Mouse (Mus musculus) limb, embryonic 13.5 days (tissue): ENCODE measurements around the gene Zfp740. TPM values are rescaled to one million over a fixed set of nuclear protein-coding genes. Genes with fewer than 3 reads are reported as not detected.
A peak's percentile ranks its signal among the peaks of the same experiment; 100 is the strongest.

Experiments
- ATAC-seq: fragments of 200-750 bp; cut with Nextera tagmentation; 2 replicates; pipeline ENCODE4 v1.8.0; 2017; ENCODE audit warnings: low read depth, moderate number of reproducible peaks, moderate TSS enrichment; ENCODE audit not compliant: low FRiP score
- H3K27ac ChIP-seq: fragments of 300-500 bp; sonication (generic); 2 replicates; pipeline ENCODE4 v1.5.1; 2015; ENCODE audit warnings: inconsistent platforms, mild to moderate bottlenecking, moderate library complexity
- H3K27me3 ChIP-seq: fragments of 300-500 bp; sonication (generic); 2 replicates; pipeline ENCODE4 v1.6.1; 2015; ENCODE audit warnings: mild to moderate bottlenecking, inconsistent platforms
- H3K36me3 ChIP-seq: fragments of 300-500 bp; sonication (generic); 2 replicates; pipeline ENCODE4 v1.6.1; 2015; ENCODE audit warnings: inconsistent platforms, mild to moderate bottlenecking, moderate library complexity
- H3K4me1 ChIP-seq: fragments of 300-500 bp; sonication (generic); 2 replicates; pipeline ENCODE4 v1.6.1; 2015; ENCODE audit warnings: inconsistent platforms
- H3K4me2 ChIP-seq: fragments of 300-500 bp; sonication (generic); replicated peaks from 2 replicates; pipeline ENCODE4 v1.6.1; 2015; ENCODE audit warnings: inconsistent platforms, mild to moderate bottlenecking, moderate library complexity
- H3K4me3 ChIP-seq: fragments of 300-500 bp; sonication (generic); 2 replicates; pipeline ENCODE4 v1.5.1; 2015; ENCODE audit warnings: moderate library complexity, mild to moderate bottlenecking, inconsistent platforms
- H3K9ac ChIP-seq: fragments of 300-500 bp; sonication (generic); 2 replicates; pipeline ENCODE4 v1.6.1; 2015; ENCODE audit warnings: mild to moderate bottlenecking, inconsistent platforms
- H3K9me3 ChIP-seq: fragments of 300-500 bp; sonication (generic); 2 replicates; pipeline ENCODE4 v1.6.1; 2016; ENCODE audit warnings: inconsistent platforms
- WGBS: fragments of 180-500 bp; shearing (Covaris S2); methylation state at CpG from one replicate; pipeline ENCODE4 v1.1.7; 2015; 5-methylcytosine and 5-hydroxymethylcytosine counted together
- polyA plus RNA-seq: library from polyadenylated mRNA; unstranded; fragments of >200 nt; fragmentation: Nextera tagmentation; extraction: Ambion mirVana; gene quantifications from 2 replicates; pipeline ENCODE4 v1.2.1, GENCODE M21; 2015

Zfp740 gene
- polyA plus RNA-seq, 1 experiment from 2014 or later, result 82.6 TPM

DNA sequence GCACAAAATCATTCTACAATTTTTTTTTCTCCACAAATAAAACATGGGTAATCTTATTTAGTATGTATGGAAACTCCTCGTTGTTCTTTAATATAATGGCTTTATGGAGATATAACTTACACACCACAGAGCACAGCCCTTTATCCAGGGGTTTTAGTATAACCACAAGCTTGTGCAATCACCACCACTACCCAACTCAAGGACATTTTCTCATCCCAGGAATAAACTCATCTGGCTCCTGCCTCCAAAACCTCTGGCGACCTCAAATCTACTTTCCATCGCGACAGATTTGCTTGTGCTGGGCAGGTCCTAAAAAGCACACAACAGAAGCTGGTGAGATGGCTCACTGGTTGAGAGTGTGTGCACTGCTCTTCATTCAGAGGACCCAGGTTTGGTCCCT is 9.4 kb upstream of the Zfp740 start:
- no peaks in the 10 kb centered on the region for H3K27me3 ChIP-seq
- no peak for ATAC-seq
- no peak overlapping the region for H3K27ac ChIP-seq
- 0 out of 2 replicates have a peak, but pooled peaks cover 5% of the 10 kb centered on the region for H3K4me1 ChIP-seq
- 77% methylated on average over 4 of the region's 4 CpGs for WGBS
- no peak overlapping the region for H3K4me3 ChIP-seq
- peaks cover 4% of the 10 kb centered on the region for H3K36me3 ChIP-seq
- no peak overlapping the region for H3K4me2 ChIP-seq
- H3K9ac ChIP-seq, result no peak overlapping the region
- H3K9me3 ChIP-seq, result no peaks in the 10 kb centered on the region

DNA sequence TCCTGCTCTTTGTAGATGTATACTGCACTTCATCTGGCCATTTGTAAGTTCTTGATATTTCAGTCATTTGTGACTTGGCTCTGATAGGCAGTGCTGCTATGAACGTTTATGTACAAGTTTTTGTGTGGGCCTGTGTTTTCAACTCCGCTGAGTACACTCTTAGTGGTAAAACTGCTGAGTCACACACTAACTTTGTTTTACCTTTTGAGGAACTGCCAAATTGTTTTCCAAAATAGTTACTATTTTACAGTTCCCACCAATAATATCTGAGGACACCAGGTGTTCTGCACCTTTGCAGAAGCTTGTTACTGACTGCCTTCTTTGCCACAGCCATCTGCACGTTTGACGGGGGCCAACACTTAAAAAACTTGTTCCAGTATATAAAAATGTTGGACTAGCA is 8.6 kb upstream of the Zfp740 start:
- no peaks in the 10 kb centered on the region for H3K27me3 ChIP-seq
- H3K9me3 ChIP-seq, result no peaks in the 10 kb centered on the region
- peaks cover 10% of the 10 kb centered on the region for H3K36me3 ChIP-seq
- no peak for ATAC-seq
- 78% methylated on average over 4 of the region's 4 CpGs for WGBS
- H3K4me3 ChIP-seq, result no peak overlapping the region
- H3K27ac ChIP-seq, result no peak overlapping the region
- no peak overlapping the region for H3K4me2 ChIP-seq
- no peak overlapping the region for H3K9ac ChIP-seq
- H3K4me1 ChIP-seq, result 0 out of 2 replicates have a peak, but pooled peaks cover 5% of the 10 kb centered on the region

DNA sequence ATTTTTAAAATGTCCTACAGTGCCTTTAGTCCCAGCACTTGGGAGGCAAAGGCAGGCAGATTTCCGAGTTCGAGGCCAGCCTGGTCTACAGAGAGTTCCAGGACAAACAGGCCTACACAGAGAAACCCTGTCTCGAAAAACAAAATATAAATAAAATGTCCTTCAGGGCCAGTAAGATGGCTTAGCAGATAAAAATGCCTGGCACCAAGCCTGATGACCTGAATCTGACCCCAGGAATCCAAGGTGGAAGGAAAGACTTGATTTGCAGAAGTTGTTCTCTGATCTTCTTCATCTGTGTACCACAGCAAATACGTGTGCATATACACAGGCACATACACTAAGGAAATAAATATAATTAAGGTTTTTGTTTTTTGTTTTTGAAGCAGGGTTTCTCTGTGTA is 7.7 kb upstream of the Zfp740 start:
- 85% methylated on average over 4 of the region's 4 CpGs for WGBS
- Histone ChIP-seq H3K9ac (no peak overlapping the region), H3K27me3 (no peaks in the 10 kb centered on the region), H3K9me3 (no peaks in the 10 kb centered on the region), H3K27ac (no peak overlapping the region), H3K36me3 (peaks cover 15% of the 10 kb centered on the region), H3K4me1 (0 out of 2 replicates have a peak, but pooled peaks cover 5% of the 10 kb centered on the region), H3K4me2 (no peak overlapping the region), H3K4me3 (no peak overlapping the region)
- no peak for ATAC-seq

DNA sequence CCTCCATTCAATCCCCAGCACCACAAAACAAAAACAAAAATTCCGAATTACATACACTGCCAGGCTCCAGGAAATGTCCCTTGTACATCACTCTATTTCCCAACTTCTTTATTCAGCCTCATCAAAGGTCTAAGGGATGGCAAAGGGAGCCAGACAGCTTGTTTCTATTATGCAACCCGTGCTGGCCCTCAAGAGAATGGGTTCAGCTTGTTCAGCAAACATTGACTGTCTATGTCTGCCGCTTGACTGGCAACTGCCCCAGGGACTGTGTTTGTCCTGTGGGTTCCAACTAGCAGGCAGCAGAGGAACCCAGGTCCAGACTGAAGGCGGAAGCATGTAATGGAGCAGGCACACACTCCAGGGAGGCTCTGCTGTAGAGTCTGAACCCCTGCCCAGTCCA is 4.2 kb upstream of the Zfp740 start:
- peaks cover 9% of the 10 kb centered on the region for H3K4me1 ChIP-seq
- H3K36me3 ChIP-seq, result peaks cover 20% of the 10 kb centered on the region
- no peaks in the 10 kb centered on the region for H3K9me3 ChIP-seq
- H3K4me2 ChIP-seq, result no peak overlapping the region
- no peaks in the 10 kb centered on the region for H3K27me3 ChIP-seq
- H3K4me3 ChIP-seq, result no peak overlapping the region
- 78% methylated on average over 4 of the region's 4 CpGs for WGBS
- no peak overlapping the region for H3K9ac ChIP-seq
- no peak overlapping the region for H3K27ac ChIP-seq
- no peak for ATAC-seq

DNA sequence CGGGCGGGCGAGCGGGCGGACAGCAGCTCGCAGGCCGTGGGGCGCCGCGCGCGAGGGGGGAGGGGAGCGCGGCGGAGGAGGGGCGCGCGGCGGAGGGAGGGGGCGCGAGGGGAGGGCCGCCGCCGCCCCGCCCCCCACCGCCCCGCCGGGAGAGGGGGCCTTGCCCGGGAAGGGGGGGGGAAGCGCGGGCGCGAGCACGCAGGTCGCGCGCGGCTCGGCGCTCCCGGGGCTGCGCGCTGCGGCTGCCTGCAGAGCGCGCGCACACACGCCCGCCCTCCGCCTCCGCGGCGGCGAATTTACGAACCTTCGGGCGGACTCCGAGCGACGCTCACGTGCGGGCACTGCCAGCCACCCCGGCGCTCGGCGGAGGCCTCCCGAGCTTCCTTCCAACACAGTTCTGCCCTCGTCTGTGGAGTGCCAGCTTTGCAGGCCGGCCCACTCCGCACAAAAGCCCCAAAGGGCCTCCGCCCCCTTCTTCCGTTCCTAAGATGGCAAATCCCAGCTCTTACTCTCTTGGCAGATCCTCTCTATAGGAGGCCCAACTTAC is 859 bp downstream of the Zfp740 start:
- Histone ChIP-seq H3K9ac (peak overlapping the region; percentile 94), H3K4me1 (peaks cover 40% of the 10 kb centered on the region), H3K4me3 (peak overlapping the region; percentile 82), H3K4me2 (peak overlapping the region; percentile 82), H3K27me3 (no peaks in the 10 kb centered on the region), H3K36me3 (peaks cover 53% of the 10 kb centered on the region), H3K27ac (peak overlapping the region; percentile 100), H3K9me3 (no peaks in the 10 kb centered on the region)
- peak; percentile 26 for ATAC-seq
- under 1% methylated on average over 18 of the region's 72 CpGs for WGBS

DNA sequence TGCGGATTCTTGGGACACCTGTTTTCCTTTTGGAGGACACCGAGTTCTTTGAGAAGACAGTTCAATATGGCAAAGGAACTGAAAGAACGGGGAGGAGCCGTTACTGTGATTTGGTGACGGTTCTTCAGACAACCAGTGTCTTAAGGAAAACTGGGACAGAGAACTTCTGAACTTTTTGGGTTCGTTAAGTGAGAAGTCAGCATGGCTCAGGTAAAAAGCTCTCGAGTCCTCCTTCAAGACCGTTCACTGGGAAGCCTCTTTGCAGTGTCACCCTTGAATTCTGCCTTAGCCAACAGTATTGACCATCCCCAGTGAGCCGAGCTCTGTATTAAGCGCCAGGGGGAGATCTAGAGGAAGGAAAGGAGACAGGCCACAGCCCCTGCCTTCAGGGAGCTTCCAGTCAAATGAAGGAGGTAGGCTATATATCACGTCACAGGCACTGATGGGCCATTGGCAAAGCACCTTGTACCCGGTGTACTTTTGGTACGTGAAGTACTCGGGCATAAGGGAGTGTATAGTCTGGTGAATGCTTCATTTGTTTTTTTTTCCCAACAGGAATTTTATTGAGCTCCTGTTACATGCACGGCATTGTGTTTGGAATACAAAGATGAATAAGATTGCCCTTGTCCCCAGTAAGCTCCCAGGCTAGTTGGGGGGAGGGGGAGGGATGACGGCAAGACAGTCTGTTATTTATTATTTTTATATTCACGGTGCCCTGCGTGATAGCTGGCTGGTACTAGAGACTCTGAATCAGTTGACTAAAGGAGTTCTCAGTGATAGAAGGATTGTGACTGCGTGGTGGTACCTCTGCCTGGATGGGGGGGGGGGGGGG is 1.8 kb downstream of the Zfp740 start, which contains the start of gene Csad:
TSS of gene Csad (minus strand) at position 51 of the 832 bp plus-strand sequence.
- Histone ChIP-seq H3K9me3 (no peaks in the 10 kb centered on the region), H3K9ac (peak within 1 kb of the TSS; percentile 94), H3K4me2 (peak within 1 kb of the TSS; percentile 82), H3K27me3 (no peaks in the 10 kb centered on the region), H3K36me3 (peaks cover 54% of the 10 kb centered on the region), H3K27ac (peak within 1 kb of the TSS; percentile 100), H3K4me3 (peak within 1 kb of the TSS; percentile 82), H3K4me1 (peaks cover 40% of the 10 kb centered on the region)
- WGBS, result 53% methylated on average over 19 of the region's 19 CpGs
- no peak for ATAC-seq

DNA sequence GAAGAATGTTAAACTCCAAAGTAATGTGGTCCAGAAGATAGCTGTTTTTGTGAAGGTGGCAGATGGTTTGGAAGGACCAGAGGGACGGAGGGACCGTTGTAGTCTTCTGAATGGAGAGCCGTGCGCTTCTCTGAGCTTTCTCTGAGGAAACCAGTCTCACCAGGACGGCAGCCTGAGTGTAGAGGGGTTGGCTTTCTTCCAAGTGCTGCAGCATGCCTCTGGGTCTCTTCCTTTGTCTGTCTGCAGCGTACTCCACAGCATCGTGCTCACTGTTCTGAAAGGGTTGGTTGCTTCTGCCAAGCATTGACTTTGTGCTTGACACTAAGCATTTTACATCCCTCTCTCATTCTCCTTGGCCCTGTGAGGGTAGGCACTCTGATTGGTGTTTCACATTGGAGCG is 2.7 kb downstream of the Zfp740 start:
- Histone ChIP-seq H3K9me3 (no peaks in the 10 kb centered on the region), H3K36me3 (peaks cover 57% of the 10 kb centered on the region), H3K4me1 (peaks cover 40% of the 10 kb centered on the region), H3K4me2 (peak overlapping the region; percentile 82), H3K4me3 (peak overlapping the region; percentile 82), H3K27me3 (no peaks in the 10 kb centered on the region), H3K27ac (peak overlapping the region; percentile 100; the same call in 1 of the 2 replicates), H3K9ac (peak overlapping the region; percentile 94)
- no peak for ATAC-seq
- WGBS, result 53% methylated on average over 8 of the region's 8 CpGs

DNA sequence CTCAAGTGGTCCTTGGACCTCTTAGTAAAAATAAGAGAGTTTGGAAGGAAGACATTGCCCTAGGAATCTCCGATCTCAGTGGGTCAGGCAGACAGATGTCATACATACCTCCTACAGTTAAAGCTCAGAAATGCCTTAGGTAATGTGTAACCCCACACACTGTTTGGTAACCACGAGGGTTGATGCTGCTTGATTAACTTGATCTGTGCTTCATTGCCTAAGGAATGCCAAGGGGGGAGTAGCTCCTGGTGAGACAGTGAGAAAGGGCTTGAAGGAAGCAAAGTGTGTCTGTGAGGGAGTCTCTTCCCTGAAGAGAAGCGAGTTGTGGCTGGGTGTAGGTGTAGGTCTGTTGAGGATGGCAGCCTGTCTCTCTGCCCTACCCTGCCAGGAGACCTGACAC is 4.3 kb downstream of the Zfp740 start:
- H3K9me3 ChIP-seq, result no peaks in the 10 kb centered on the region
- no peak for ATAC-seq
- H3K9ac ChIP-seq, result 0 out of 2 replicates have a peak overlapping the region, but pooled peaks have one; percentile 35
- peaks cover 38% of the 10 kb centered on the region for H3K4me1 ChIP-seq
- whole genome bisulfite sequencing, result 91% methylated on average over 3 of the region's 3 CpGs
- no peak overlapping the region for H3K4me2 ChIP-seq
- no peaks in the 10 kb centered on the region for H3K27me3 ChIP-seq
- peaks cover 67% of the 10 kb centered on the region for H3K36me3 ChIP-seq
- no peak overlapping the region for H3K4me3 ChIP-seq
- H3K27ac ChIP-seq, result no peak overlapping the region

DNA sequence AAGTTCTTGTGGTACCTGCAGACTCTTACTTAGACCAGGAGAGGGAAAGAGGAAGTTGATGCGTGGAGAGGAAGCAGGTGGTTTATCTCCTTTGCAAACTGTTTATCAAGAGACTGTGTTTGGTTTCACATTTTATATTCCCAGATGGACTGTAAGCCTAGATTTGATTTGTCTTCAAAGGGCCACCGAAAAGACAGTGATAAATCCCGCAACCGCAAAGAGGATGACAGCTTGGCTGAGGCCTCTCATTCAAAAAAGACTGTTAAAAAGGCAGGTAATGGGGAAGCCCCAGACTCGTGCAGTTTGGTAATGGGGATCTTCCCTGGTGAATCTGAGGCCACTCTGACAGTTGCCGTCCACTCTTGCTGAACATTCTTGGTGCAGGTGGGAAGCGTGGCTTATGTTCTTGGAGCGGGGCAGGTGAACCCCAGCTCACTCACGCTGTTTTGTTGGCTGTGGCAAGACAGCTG is 5.1 kb downstream of the Zfp740 start:
- H3K9ac ChIP-seq, result no peak overlapping the region
- H3K36me3 ChIP-seq, result peaks cover 74% of the 10 kb centered on the region
- H3K9me3 ChIP-seq, result no peaks in the 10 kb centered on the region
- WGBS, result 85% methylated on average over 9 of the region's 9 CpGs
- H3K4me1 ChIP-seq, result peaks cover 34% of the 10 kb centered on the region
- H3K27me3 ChIP-seq, result no peaks in the 10 kb centered on the region
- no peak overlapping the region for H3K4me2 ChIP-seq
- H3K4me3 ChIP-seq, result no peak overlapping the region
- H3K27ac ChIP-seq, result no peak overlapping the region
- ATAC-seq, result no peak

DNA sequence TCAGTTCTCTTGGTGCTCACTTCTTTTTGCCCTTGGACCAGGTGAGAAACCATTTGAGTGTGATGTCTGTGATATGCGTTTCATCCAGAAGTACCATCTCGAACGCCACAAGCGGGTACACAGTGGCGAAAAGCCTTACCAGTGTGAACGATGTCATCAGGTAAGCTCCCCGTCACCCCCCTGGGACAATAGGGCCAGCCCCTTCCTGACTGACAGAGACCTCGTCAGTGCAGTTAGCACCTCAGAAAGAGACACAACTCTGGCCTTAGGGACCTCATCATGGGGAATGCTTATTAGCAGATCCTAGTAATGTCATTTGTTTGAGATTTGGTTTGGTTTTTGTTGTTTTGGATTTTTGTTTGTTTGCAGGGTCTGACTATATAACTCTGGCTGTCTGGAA is 6.1 kb downstream of the Zfp740 start:
- peaks cover 84% of the 10 kb centered on the region for H3K36me3 ChIP-seq

DNA sequence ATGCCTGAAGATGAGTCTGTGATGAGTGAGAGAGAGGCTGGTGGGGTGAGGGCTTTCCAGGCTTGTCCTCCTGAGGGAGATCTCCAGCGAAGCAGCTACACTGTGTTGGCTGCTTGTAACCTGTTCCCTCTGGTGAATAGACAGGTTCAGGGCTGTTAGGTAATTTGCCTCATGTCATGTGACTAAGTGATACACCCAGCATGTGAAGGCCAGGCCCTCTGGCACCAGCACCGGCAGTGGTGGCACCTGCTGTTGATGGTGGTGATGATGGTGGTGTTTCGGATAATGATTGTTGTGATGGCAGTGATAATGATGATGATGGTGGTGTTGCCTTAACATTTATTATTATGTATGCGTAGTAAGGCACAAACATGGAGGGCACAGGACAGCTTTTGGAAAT is 7.8 kb downstream of the Zfp740 start:
- H3K9ac ChIP-seq, result no peak overlapping the region
- H3K9me3 ChIP-seq, result no peaks in the 10 kb centered on the region
- peaks cover 19% of the 10 kb centered on the region for H3K4me1 ChIP-seq
- H3K4me2 ChIP-seq, result no peak overlapping the region
- H3K36me3 ChIP-seq, result peaks cover 93% of the 10 kb centered on the region
- no peak overlapping the region for H3K27ac ChIP-seq
- ATAC-seq, result no peak
- no peak overlapping the region for H3K4me3 ChIP-seq
- WGBS, result 91% methylated on average over 4 of the region's 4 CpGs
- no peaks in the 10 kb centered on the region for H3K27me3 ChIP-seq

More for the DNA sequence above, 6.1 kb downstream of the Zfp740 start:
- no peak overlapping the region for H3K27ac ChIP-seq
- peaks cover 34% of the 10 kb centered on the region for H3K4me1 ChIP-seq
- no peak overlapping the region for H3K4me2 ChIP-seq
- WGBS, result 86% methylated on average over 8 of the region's 8 CpGs
- no peak for ATAC-seq
- no peaks in the 10 kb centered on the region for H3K27me3 ChIP-seq
- H3K9ac ChIP-seq, result no peak overlapping the region
- H3K9me3 ChIP-seq, result no peaks in the 10 kb centered on the region
- no peak overlapping the region for H3K4me3 ChIP-seq

DNA sequence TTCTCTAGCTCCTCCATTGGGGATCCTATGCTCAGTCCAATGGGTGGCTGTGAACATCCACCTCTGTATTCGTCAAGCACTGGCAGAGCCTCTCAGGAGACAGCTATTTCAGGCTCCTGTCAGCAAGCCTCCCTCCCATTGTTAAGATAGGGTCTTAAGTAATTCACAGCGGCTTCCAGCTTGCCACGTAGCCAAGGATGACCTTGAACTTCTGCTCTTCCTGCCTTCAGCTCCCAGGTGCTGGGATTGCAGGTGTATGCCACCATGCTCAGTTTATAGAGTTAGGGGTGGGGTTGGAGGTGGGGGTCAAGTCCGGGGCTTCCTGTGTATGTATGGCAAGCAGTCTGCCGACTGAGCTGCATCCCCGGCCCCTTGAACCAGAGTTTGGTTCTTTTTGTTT is 8.8 kb downstream of the Zfp740 start:
- H3K27me3 ChIP-seq, result no peaks in the 10 kb centered on the region
- H3K4me1 ChIP-seq, result peaks cover 10% of the 10 kb centered on the region
- no peak overlapping the region for H3K9ac ChIP-seq
- no peaks in the 10 kb centered on the region for H3K9me3 ChIP-seq
- no peak overlapping the region for H3K4me3 ChIP-seq
- H3K27ac ChIP-seq, result no peak overlapping the region
- H3K4me2 ChIP-seq, result no peak overlapping the region
- 82% methylated on average over 6 of the region's 6 CpGs for WGBS
- ATAC-seq, result no peak
- peaks cover 96% of the 10 kb centered on the region for H3K36me3 ChIP-seq
